Mouse (Mus musculus): ENCODE data around the gene Gm49339.

DNA sequence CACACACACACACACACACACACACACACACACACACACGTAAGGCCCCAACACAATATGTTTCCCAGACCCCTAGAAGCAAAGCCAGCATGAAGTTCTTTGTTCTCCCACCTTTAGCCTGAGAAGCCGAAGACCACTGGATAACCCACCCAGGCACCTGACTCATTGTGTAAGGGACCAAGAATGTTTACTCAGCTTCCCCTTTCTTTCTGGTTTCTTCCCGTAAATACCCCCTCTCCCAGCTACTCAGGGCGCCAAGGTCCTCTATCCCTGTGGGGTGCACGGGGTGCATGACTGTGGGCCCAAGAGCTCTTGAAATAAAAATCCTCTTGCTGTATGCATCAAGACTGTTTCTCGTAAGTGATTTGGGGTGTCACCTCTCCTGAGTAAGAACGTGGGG is 45.7 kb downstream of the Gm49339 start:
- TF ChIP-seq POLR2A (IDR thresholded peaks at IDR 0.05; ENCODE audit: control insufficient read depth, low read depth, low read length) (no peak), CTCF (IDR thresholded peaks at IDR 0.05; ENCODE audit: control insufficient read depth, insufficient read depth, insufficient replicate concordance, low read depth, low read length) (no peak)

All from testis, adult 2 months (tissue).